Mouse (Mus musculus) cortical plate, adult 2 months (tissue): ENCODE data around the gene Rnf8.

Experiments used
- CTCF ChIP-seq: fragments of 200-500 bp; IDR thresholded peaks from 2 replicates; pipeline ENCODE4 v1.5.1; 2011; ENCODE audit warnings: mild to moderate bottlenecking, control low read depth, low read length; ENCODE audit not compliant: insufficient read depth; ENCODE audit errors: extremely low read depth
- POLR2A ChIP-seq: fragments of 200-500 bp; IDR thresholded peaks from 2 replicates; pipeline ENCODE4 v1.6.1; 2011; ENCODE audit warnings: mild to moderate bottlenecking, low read length, control low read depth; ENCODE audit not compliant: insufficient read depth; ENCODE audit errors: extremely low read depth

- TF ChIP-seq CTCF (no peak), POLR2A (no peak)
Measured at GRCm38 (mm10) chr17:29635492-29635891, 20.9 kb downstream of the Rnf8 start.
